Mouse (Mus musculus) splenic B cell, adult 2 months (primary cell): Measurements from ENCODE around the gene Adam1a.

Source experiments
- DNase-seq: peaks from one replicate; pipeline ENCODE4 v3.0.0-alpha.2; 2011; ENCODE audit warnings: low read depth, low spot score
- H3K27me3 ChIP-seq: 2 replicates; pipeline ENCODE4 v1.6.1; 2012; ENCODE audit warnings: mild to moderate bottlenecking, low read length, moderate library complexity, mixed read lengths; ENCODE audit not compliant: control insufficient read depth, poor library complexity, insufficient read depth, severe bottlenecking
- H3K36me3 ChIP-seq: 2 replicates; pipeline ENCODE4 v1.6.1; 2012; ENCODE audit warnings: mild to moderate bottlenecking, low read length, moderate library complexity, mixed read lengths; ENCODE audit not compliant: control insufficient read depth, poor library complexity, insufficient read depth, severe bottlenecking

Gene Adam1a

DNA sequence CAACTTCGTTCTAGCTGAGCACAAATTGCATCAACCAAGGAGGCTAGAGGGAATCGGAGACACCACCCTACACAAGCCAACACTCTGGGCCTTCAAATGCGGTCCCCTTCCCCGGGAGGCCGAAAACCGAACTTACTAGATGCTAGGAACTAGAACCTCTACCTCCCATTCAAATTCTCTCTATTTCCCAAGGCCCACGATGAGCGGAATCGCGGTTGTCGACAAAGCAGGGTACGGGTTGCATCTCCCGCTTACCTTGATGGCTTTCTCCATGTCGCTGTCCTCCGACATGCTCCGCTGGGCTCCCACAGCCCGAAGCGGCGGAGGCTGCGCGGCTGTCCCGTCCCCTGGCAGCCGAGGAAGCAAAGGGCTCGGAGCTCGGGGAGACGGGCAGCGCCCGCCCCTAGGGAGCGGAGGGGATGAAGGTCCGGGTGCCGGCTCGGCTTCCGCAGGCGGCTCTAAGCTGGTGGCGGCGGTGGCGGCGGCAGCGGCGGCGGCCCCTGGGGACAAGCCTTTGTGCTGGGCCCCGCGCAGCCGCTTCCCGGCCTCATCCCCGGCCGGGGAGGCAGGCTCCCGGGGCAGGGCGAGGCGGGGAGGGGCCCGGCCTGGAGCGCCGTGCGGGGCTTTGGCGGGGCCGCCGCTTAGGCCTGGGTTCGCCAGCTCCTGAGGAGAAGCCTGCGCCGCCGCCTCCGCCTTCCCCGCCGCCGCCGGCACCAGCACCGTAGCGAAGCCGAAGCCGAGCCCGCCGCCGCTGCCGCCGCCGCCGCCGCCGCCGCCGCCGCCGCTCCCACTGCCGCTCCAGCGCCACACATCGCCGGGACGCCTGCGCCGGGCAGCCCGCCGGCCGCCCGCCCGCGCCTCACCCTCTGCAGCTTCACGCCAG is at the start of gene Adam1a, which contains the start of gene Gm42878:
TSS of gene Adam1a (minus strand) at position 573 of the 883 bp plus-strand sequence.
TSS of gene Gm42878 (minus strand) at position 573 of the 883 bp plus-strand sequence.
- peak; percentile 47 for DNase-seq
- Histone ChIP-seq H3K27me3 (no peaks in the 10 kb centered on the region), H3K36me3 (no peaks in the 10 kb centered on the region)

DNA sequence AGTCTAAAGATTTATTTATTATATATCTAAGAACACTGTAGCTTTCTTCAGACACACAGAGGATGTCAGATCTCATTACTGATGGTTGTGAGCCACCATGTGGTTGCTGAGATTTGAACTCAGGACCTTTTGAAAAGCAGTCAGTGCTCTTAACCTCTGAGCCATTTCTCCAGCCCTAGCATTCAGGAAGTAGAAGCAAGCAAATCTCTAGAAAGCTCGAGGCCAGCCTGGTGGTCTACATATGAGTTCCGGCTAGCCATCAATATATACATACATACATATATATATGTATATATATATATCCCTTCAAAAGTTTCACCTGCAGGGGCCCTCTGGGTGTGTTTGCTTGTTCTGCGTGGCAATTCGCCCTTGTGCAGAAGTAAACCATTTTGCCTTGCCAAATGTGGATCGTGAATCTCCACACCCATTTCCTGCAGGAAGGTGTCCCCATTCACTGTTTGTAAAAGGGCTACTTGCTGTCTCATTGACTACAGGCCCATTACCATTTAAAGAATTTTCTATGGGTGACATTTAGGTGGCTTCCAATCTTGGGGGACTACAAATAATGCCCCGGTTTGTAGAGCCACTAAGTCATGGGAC is 49.5 kb upstream of the Adam1a start:
- H3K27me3 ChIP-seq: no peaks in the 10 kb centered on the region
- no peaks in the 10 kb centered on the region for H3K36me3 ChIP-seq
- no peak for DNase-seq

DNA sequence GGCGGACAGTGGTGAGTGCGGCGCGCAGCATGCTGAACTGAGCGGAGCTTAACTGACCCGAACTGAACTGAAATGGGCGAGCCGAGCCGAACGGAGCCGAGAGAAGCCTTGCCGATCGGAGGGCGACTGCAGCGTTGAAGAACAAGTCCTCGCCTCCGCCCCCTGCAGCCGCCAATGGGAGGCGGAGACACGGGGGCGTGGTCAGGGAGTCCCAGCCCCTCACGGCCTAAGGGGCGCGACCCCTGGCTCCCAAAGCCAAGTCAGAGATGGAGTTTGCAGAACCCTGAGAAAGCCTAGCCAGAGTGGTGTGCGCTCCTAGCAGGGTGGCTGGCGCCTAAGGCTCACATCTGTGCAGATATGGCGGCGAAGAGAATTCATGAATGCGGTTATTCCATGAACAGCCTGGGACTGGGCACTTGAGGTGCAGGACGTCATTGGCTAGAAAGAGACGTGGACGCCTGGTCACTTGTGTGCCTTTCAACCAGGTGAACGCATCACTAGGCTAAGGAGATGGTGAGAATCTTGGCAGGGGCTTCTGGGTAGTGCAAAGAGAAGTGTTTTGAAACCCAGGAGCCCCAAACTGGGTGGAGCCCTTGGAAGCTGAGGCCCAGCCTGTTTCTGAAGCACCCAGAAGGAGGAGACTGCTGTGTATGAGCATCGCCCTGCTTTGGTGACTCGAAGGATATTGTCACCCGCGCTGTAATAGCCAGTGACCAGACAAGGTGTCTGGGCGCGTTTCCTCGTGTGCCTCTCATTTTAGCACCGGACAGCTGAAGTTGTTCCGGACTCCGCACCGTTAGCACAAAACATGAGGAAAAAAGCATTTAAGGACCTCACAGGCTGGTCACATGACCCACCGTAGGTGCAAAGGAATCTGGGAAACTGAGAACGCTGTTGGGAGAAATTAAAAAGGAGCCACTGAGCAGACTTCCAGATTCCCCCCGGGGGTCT is 48.4 kb upstream of the Adam1a start, which contains the start of gene Aldh2:
TSS of gene Aldh2 (minus strand) at position 374 of the 951 bp plus-strand sequence.
- no peaks in the 10 kb centered on the region for H3K36me3 ChIP-seq
- DNase-seq: peak; percentile 82
- no peaks in the 10 kb centered on the region for H3K27me3 ChIP-seq

DNA sequence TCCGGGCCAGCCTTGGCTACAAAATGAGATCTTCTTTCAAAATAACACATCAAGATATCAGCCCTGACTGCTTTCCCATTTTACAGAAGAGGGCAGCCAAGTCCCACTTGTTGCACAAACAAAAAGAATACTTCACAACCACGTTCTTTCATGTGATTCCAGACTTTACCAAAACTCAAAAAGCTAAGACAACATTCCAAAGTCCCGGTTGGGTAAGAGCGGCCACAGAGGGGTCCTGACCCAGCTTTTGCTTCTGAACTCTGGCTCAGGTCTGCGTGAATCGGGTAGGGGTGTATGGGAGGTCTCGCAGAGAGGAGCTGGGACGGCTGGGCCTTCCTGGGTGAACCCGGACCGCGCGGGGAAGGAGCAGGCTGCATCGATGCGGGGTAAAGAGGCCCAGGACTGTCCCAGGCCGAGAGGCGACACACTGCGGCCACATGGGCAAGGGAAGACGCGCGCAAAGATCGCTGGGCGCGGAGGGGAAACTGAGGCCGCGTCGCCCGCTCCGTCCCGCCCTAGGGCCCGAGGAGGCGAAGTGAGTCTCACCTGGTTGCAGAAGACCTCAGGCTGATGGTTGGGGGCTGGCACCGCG is 47.6 kb upstream of the Adam1a start:
- DNase-seq: no peak
- Histone ChIP-seq H3K36me3 (no peaks in the 10 kb centered on the region), H3K27me3 (no peaks in the 10 kb centered on the region)

DNA sequence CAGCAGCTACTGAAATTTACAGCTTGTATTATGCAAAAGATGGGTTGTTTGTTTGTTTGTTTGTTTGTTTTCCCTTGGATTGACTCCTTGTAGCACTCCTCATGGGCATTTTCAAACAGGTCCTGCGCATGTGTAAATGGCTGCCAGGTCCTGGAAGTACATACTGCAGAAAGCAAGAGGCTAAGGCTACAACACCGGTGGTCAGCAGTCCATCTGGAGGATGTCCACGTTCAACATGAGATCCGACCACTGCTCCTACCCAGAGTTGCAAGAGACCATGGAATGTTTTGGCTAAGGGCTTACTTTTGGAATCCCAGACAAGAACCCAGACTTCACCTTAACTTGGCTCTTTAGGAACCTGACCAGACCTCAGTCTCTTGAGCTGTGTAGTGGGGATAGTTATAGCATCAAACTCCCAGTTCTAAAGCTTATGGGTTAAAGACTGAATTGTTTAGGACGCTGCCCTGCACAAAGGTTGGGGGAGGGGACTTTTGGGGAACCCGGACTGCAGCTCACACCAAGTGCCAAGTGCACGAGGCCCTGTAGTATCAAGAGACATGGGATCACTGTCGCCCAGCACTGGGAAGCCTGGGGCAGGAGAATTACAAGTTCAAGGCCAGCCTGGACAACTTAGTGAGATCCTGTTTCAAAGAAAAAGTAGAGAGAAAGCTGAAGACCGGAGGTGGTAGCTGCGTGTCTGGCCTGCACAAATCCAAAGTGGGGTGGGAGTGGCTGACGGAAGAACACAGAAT is 47.0 kb upstream of the Adam1a start:
- Histone ChIP-seq H3K36me3 (no peaks in the 10 kb centered on the region), H3K27me3 (no peaks in the 10 kb centered on the region)
- no peak for DNase-seq

DNA sequence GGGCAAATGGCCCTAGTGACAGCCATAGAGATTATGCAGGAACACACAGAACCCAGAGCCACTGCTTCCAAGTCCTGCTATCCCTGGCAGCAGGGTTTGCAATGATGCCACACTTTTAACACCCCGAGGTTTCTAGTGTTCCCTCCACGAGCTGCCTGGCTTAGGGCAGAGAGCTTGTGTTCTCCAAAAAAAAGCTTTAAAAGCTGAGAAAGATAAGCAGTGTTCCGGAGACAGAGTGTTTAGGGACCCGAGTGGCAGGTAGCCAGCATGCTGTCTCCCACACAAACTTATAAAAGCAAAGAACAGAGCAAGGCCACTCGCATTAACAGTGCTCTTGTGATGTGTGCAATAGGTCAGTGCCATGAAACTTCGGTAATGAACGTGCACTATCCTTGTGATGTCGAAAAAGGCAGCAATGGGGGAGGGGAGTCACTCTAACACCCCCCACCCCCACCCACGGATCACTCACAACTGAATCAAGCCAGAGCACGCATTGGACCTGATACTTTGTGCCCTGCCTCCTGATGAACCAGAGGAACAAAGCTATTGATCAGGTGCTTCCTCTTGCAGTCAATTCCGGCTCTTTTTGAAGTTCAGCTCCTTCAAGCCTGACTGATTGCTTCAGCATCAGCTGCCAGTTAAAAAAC is 46.3 kb upstream of the Adam1a start:
- DNase-seq: peak; percentile 48
- Histone ChIP-seq H3K36me3 (no peaks in the 10 kb centered on the region), H3K27me3 (no peaks in the 10 kb centered on the region)

DNA sequence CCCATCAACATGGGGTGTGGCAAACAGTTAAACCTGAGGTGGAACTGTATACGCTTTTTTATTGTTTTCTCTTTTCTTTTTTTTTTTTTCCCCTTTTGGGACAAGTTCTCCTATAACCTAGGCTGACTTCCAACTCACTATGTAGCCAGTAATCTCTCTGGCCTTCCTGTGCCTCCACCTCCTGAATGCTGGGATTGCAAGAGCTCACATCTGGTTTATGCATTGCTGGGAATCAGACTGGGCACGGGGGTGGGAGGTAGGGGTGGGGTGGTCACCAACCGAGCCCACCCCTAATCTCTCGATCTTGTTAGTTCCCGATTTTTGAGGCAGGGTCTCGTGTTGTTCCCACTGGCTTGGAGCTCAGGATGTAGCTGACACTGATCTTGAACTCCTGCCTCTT is 44.6 kb upstream of the Adam1a start:
- no peak for DNase-seq
- Histone ChIP-seq H3K27me3 (no peaks in the 10 kb centered on the region), H3K36me3 (no peaks in the 10 kb centered on the region)

DNA sequence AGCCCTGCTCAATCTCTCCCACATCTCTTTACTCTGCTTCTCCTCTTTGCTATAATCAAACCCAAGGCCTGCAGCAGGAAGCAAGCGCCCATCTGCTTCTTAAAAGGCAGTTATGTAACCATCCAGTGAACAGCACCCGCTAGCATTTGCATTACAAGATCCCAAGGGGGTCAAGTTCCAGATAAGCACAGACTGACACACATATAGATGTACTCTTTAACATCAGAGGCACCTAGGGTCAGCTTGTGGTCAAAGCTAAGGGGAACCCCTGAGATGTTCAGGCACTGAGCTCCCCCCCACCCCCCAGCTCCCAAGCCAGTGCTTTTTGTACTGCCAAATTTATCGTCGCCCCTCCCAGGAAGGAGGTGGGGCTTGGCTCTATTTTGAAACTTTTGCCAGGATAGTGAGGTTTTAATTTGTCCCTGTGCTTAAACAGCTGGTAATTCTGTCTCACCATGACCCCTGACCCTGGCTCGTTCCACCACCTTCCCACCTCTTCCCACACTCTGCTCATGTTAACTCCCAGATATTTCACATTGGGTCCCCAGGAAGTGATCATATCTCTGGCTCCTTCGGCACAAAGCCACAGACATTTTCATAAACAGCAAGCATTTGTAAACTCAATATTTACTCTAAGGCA is 41.2 kb upstream of the Adam1a start:
- Histone ChIP-seq H3K36me3 (no peaks in the 10 kb centered on the region; the same call in 1 of the 2 replicates), H3K27me3 (no peaks in the 10 kb centered on the region)
- peak; percentile 78 for DNase-seq

DNA sequence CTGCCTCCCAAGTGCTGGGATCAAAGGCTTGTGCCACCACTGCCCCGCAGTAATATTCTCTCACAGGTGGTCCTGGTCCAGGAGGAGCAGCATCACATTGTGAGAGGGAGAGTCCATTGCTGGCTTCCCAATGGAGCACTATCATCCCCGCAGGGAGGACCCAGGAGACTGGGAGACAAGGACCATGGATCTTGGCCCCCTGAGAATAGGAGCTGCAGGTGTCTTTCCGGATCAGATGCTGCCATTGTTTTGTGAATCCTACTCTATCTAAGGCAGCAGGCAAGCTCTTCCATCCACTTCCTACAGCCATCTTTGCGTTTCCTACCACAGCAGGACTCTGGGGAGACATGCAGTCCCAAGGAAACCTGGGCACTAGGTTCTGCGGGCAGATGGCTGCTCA is 40.4 kb upstream of the Adam1a start:
- no peaks in the 10 kb centered on the region for H3K27me3 ChIP-seq
- no peak for DNase-seq
- H3K36me3 ChIP-seq: no peaks in the 10 kb centered on the region; the same call in 1 of the 2 replicates

DNA sequence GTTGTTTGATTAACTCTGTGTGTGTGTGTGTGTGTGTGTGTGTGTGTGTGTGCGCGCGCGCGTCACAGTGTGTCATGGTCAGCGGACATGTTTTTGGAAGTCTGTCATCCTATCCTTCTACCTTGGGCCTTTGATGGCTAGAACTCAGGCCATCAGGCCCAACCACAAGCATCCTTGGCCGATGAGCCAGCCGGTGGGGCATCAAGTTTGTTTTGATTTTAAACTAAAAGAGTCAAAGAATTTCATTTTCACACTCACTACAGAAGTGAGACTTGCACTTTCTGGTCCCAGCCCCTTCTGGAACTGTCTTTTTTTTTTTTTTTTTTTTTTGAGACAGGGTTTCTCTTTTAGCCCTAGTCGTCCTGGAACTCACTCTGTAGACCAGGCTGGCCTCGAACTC is 39.7 kb upstream of the Adam1a start:
- no peak for DNase-seq

DNA sequence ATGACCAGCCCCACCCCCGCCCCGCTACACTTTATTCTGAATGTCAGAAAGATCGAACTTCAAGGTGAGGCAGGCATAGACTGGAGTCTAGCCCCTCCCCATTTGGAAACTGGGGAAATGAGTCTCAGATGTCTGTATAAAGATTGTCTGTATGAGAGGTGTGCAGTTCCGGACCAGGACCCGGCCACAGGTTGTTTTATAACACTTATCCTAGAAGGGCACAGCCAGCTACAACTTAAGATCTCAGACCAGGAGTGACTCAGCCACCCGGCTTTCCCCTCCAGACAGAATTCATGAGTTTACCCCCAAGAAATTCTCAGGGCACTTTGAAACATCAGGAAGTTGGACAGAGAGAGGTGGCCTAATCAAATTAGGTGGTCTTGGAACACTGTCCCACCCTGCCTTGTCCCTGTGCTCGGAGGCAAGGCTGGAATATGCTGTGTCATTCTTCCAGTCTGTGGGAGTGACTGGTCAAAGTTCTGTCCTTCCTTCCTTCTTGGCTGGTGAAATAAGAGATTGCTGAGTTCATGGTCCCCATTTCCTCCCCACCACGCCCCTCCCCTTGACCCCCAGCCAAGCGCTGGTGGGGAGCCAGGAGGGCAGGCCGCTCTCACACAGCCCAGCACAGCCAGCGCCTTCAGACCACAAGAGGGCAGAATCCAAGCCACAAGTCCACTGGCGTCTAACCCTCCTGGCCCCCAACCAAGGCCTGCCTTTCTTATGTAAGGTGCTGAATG is 38.7 kb upstream of the Adam1a start:
- no peaks in the 10 kb centered on the region; the same call in none of the 2 replicates for H3K36me3 ChIP-seq
- DNase-seq: peak; percentile 76
- no peaks in the 10 kb centered on the region for H3K27me3 ChIP-seq

More for the DNA sequence above, 39.7 kb upstream of the Adam1a start:
- Histone ChIP-seq H3K27me3 (no peaks in the 10 kb centered on the region), H3K36me3 (no peaks in the 10 kb centered on the region; the same call in none of the 2 replicates)

DNA sequence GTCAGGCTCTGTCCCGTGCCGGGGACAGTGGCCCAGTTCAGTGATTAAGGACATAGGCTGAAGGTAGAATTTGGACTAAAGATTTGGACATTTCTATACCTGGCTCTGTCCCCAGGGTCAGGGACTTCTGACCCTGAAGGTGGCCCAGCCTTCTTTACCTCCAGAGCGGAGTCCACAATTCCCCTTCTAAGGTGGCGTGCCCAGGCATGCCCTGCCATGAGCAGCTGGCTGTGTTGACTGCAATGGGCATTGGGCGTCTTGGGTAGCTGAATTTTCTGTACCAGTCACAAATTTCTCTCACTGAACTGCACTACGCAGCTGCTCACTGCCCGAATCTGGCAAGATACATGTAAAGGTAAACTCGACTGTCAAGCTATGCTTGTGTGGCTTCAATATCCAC is 36.7 kb upstream of the Adam1a start:
- peaks cover 3% of the 10 kb centered on the region for H3K36me3 ChIP-seq
- H3K27me3 ChIP-seq: no peaks in the 10 kb centered on the region
- DNase-seq: no peak
